Mouse (Mus musculus) kidney, adult 2 months (tissue): Measurements from ENCODE around the gene Gm5475.

Source experiments
- CTCF ChIP-seq: fragments of 200-500 bp; conservative IDR thresholded peaks from 2 replicates; pipeline ENCODE4 v1.5.1; 2011; ENCODE audit warnings: low read depth, mild to moderate bottlenecking, control low read depth, low read length, moderate library complexity, mixed read lengths; ENCODE audit not compliant: insufficient read depth, insufficient read length
- POLR2A ChIP-seq: fragments of 200-500 bp; IDR thresholded peaks from one replicate; pipeline ENCODE4 v1.6.1; 2011; ENCODE audit warnings: low read depth, low read length, control low read depth

DNA sequence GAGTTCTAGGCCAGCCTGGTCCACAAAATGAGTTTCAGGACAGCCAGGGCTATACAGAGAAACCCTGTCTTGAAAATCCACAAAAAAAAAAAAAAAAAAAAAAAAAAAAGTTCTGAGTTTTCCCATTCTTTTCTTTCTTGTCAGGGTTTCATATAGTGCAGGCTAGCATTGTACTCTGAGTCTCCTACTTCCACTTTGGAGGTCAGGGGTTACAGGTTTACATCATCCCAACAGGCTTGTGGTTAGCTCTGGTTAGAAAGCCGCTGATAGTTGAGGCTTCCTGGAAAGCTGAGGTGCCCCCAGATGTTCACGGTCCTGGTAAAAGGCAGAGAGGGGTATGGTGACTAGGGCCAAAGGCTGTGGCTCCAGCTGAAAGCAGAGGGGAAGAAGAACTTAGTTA is 24.9 kb downstream of the Gm5475 start:
- TF ChIP-seq CTCF = no peak
- TF ChIP-seq POLR2A = no peak
